Mouse (Mus musculus) stomach, postnatal 0 days (tissue): Measurements from ENCODE around the gene 4833420G17Rik.

Experiments used
- CTCF ChIP-seq: IDR thresholded peaks from 2 replicates; pipeline ENCODE4 v1.5.1; 2016; ENCODE audit warnings: antibody characterized with exemption, low read depth, mild to moderate bottlenecking, moderate library complexity
- EP300 ChIP-seq: optimal IDR thresholded peaks from 2 replicates; pipeline ENCODE3; 2016; ENCODE audit warnings: antibody characterized with exemption

- TF ChIP-seq CTCF (no peak), EP300 (no peak)
Observed at GRCm38 (mm10) chr13:119453563-119453962, 9.0 kb upstream of the 4833420G17Rik start.
